Mouse (Mus musculus): ENCODE results near the gene Olfr299.

The Olfr299 gene

DNA sequence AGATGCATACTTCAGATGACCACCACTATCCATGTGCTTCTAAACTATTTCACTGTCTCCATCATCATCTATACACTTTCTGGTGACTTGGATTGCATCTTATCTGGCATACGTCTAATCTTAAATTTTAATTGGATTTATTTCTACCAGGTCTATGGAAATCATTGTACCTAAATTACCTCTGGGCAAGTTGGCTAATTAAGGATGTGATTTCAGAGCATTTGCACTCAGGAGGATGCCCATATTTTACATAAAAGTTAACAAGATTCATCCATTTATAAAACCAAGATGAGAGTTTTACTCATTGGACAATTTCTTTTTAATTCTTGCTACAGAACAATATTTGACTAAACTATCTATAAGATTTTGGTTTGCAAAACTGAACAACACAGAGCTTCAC is at the start of gene Olfr299:
Gene Olfr299, plus strand, starts transcription at position 301 of the 400 bp plus-strand sequence.
- no peak for DNase-seq

DNA sequence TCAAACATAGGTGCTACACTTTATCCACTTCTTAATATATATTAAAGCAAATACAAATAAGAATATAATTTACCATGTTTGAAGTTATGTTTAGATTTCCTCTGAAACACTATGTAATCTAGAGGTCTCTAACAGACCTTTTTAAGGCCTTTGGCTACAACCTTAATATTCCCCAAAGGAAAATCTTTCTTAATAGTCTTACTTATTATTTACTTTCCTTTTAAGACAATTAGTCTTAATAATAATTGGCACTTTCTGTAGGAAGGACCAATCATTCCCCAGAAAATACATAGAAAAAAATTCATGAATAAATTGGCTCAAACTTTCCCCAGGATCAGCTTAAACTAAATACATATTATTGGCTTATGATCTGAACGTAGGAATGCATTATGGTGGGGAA is 32.7 kb downstream of the Olfr299 start, which contains the start of gene Olfr298:
Gene Olfr298, minus strand, starts transcription at position 101 of the 400 bp plus-strand sequence.
- DNase-seq = no peak
